Mouse (Mus musculus) retina, postnatal 1 day (tissue): ENCODE measurements around the gene Lrig1.

Experiments used
- DNase-seq: peaks from one replicate; pipeline ENCODE4 v3.0.0-alpha.2; 2012

Gene Lrig1

GRCm38 (mm10) chr6:94613235-94613895, 86.6 kb downstream of the Lrig1 start:
- DNase-seq: no peak

GRCm38 (mm10) chr6:94604546-94604945, 95.4 kb downstream of the Lrig1 start:
- DNase-seq: no peak

DNA sequence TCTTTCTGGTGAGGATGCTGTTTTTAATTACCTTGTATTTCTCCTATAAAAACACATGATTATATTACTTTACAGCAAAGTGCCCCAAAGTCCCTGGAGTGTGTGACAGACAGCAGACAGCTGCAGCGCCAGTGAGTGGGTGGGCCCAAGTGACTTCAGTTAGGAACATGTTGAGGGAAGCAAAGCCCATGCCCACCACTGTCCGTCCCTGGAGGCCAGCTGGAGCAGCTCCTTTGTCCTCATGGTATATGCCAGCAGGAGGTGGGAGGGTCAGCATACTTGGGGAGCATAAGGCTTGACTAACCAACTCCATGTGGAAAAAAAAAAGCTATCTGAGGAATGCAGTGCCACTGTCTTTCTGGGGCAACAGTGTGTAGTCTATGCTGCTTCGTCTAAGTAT, 95.9 kb downstream of the Lrig1 start:
- DNase-seq: peak; percentile 35

GRCm38 (mm10) chr6:94601811-94602210, 98.1 kb downstream of the Lrig1 start:
- no peak for DNase-seq

- no peak for DNase-seq
Observed at GRCm38 (mm10) chr6:94601101-94601500, 98.9 kb downstream of the Lrig1 start.

- DNase-seq: no peak
Observed at GRCm38 (mm10) chr6:94599016-94599415, 100.9 kb downstream of the Lrig1 start.

DNA sequence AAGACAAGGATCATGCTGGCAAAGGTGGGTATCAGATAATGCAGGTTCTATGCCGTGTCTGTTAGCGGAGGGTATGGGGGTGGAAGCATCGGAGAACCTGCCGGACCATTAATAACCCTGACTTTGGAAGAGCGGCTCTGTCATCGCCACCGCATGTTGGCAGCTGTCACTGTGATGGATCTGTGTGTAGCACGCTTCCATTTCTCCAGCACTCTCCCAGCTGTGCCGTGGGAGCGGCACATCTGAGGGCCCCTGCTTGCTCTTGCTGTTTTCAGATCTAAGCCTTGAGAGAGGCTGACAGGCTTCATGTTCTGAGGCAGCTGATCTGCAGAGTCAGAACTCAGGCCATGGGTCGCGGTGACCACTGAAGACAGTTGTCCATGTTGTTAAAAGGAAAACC, 101.5 kb downstream of the Lrig1 start:
- DNase-seq: no peak

GRCm38 (mm10) chr6:94596761-94597485, 103.0 kb downstream of the Lrig1 start:
- peak; percentile 53 for DNase-seq

DNA sequence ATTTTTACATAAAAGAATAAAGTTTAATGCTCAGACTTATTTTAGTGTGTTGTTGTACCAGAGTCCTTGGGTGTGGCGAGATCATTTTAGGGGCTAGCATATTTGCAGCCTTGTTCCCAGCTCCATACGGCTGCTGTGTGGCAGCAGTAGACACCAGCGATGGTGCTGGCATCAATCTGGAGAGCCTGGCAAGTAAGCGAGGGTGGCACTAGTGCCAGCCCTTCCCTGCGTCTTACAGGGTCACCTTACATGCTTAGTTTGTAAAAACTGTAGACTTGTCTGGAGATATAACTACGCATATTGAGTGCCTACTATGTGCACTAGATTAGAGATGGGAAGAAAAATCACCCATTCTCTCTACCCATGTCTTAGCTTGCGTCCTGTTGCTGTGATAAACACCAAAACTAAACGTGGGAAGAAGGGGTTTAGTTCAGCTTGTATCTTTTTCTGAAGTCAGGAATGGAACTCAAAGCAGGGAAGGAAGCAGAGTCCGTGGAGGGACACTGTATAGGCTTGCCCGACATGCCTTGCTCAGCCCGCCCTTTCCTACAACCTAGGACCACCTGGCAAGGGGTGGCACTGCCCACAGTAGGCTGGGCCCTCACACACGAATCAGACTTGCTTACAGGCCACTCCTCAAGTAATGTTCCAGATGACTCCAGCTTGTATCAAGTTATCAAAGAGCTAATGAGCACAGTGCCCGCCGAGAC, 103.8 kb downstream of the Lrig1 start:
- no peak for DNase-seq

DNA sequence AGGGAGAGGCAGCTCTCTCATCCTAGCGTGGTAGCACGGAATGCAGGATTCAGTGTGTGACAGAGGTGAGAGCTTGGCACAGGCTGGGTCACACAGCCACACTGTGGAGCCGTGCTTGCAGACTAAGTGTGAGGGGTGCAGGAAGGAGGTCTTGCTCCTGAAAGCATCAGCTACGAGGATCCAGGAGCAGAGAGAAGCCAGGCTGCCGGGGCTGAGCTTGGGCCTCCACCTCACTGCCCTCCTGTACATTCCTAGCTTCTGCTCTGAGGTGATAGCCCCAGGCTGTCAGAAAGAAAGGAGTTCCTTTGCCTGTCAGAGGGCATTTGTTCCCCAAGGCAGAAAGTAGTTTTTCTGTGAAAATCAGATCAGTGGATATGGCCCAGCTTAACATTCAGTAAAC, 104.8 kb downstream of the Lrig1 start:
- no peak for DNase-seq

- no peak for DNase-seq
Observed at GRCm38 (mm10) chr6:94594711-94595110, 105.2 kb downstream of the Lrig1 start.

- no peak for DNase-seq
Observed at GRCm38 (mm10) chr6:94594096-94594665, 105.8 kb downstream of the Lrig1 start.

DNA sequence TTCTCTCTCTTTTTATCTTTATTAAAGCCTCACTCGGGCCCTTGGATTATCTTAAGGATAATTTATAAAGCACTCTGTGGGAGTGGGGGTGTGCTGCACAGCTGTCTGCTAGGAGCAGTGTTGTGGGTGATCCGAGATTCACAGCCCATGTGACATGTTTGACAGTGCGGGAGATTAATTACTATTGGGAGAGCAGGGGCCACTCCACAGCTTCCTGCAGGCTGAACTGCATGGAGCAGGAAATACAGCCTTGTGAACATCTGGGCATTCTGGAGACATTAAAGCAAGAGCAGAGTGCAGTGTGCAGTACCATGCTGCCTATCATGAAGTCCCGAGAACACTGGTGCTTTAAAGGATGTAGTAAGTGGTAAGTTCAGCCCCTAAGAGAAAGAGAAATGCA, 107.2 kb downstream of the Lrig1 start:
- peak; percentile 38 for DNase-seq

GRCm38 (mm10) chr6:94592243-94592642, 107.7 kb downstream of the Lrig1 start:
- no peak for DNase-seq

DNA sequence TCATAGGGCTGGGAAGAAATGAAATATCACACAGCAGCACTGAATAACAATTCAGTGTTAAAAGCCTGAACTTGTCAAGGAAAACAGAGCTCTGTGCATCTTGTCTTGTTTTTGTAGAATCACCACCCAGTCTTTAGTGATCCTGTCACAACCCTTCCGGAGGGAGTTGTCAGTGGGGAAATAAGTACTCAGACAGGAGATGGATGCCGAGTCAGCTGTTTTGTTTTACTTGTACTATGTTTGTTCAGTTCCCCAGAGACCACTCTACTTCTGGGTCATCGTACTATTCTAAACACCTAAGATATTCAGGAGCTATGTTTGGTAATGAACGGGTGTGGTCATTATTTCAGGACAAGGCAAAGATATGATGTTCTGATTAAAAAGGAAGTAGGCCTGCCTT, 111.6 kb downstream of the Lrig1 start:
- DNase-seq: no peak

GRCm38 (mm10) chr6:94584976-94585375, 115.0 kb downstream of the Lrig1 start:
- no peak for DNase-seq

DNA sequence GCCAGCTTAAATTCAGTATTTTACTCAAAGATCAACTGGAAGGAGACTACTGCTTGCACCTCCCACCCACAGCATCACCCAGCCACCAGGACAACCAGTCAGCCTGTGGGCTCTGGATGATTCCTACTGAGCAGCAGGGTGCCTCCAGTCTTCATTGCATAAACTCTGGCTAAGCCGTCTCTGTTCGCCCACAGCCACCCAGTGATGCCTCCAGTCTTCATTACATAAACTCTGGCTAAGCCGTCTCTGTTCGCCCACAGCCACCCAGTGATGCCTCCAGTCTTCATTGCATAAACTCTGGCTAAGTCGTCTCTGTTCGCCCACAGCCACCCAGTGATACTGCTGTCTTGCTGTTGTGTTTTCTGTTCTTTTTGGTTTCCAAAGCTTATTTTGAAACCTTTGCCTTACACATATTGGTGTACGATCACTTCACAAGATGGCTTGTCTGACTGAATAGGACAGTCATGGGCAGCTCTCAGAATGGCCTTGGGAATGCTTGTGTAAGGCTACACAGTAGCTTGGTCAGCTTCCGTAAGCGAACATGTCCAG, 115.7 kb downstream of the Lrig1 start:
- DNase-seq: no peak

DNA sequence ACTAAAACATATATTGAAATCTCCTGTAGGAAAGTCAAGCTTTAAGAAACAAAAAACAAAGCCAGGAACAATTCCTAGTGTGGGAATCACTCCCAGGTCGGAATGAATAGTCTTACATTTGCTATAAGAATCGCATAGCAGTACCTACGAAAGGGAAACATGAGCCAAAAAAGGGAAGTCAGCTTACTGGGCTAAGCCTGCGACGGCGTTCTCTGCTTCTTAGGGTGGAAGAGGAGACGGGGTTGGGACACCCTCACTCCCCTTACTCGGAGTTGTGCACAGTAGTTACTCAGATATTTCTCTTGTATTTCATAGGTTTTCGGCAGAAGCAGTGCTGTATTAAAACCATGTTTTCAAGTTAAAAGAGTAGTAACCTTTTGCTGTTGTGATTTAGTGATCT, 117.9 kb downstream of the Lrig1 start:
- no peak for DNase-seq

GRCm38 (mm10) chr6:94577991-94578390, 122.0 kb downstream of the Lrig1 start:
- no peak for DNase-seq

DNA sequence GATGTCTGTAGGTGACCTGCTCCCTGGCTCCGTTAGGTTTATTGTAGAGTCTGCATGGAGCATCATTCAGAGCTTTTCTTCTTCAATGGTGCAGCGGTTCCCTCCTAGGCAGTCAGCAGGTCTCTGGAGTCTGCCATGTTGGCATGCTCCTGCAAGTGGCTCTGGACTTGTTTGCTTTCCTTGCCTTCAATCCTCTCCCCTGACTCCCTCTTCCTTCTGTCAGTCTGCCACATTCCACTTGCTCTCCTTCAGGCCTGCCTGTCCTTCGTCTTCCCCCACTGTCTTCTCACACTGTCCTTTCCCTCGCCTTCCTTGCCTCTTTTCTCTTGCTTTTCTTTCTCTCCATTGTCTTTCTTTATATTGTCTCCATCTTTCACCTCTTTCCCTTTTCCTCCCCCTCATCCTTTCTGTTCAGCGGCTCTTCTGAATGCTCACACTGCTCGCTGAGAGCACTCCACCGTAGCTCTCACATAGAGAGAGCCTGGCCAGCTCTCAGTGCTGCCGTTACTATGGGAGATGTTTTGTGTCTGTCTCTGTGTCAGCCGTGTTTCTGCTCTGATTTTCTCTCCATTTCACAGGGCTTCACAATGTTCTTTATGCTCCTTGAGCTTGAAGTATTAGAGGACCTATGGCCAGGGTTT, 124.3 kb downstream of the Lrig1 start:
- no peak for DNase-seq

- no peak for DNase-seq
Observed at GRCm38 (mm10) chr6:94568040-94568439, 131.9 kb downstream of the Lrig1 start.

GRCm38 (mm10) chr6:94565766-94566165, 134.2 kb downstream of the Lrig1 start:
- no peak for DNase-seq
